ENCODE assay signal across 8 mouse cellular contexts in genomic region chr1:181353200-181354097, GRCm38 (mm10). TPM values are rescaled to one million over a fixed set of nuclear protein-coding genes. Genes with fewer than 3 reads are reported as not detected.
DNase-seq lines count a peak whose midpoint lies in the region; ATAC-seq and TF ChIP-seq lines count a peak whose summit lies in the region.

No protein-coding gene starts in this region.

- ATAC-seq in lung, postnatal 0 days, result no peak
- peak; percentile 38; the same call in 1 of the 2 replicates for ATAC-seq in stomach, postnatal 0 days (ENCODE audit: low FRiP score, low TSS enrichment)

- DNase-seq in cerebellum, postnatal 25 days, result peak; percentile 20 to 47
- no peak for DNase-seq in cerebellum, adult 11 months
- DNase-seq in ovary, postnatal 36 days (ENCODE audit: low spot score), result peak; percentile 18
- DNase-seq in ovary, postnatal 10 days (ENCODE audit: low spot score), result no peak
- DNase-seq in hindbrain, embryonic 10.5 days (ENCODE audit: low spot score), result no peak
- peak; percentile 30 for DNase-seq in lung, postnatal 0 days (ENCODE audit: low spot score)
- peak; percentile 50 for DNase-seq in stomach, postnatal 0 days (ENCODE audit: low spot score)
- no peak for DNase-seq in frontal cortex, postnatal 10 days (ENCODE audit: low spot score in 2 of 2)

- peaks cover 28% of the 10 kb centered on the region for H3K4me1 ChIP-seq in hindbrain, embryonic 10.5 days (replicated peaks)
- peaks cover 5% of the 10 kb centered on the region; the same call in 1 of the 2 replicates for H3K4me1 ChIP-seq in lung, postnatal 0 days (ENCODE audit: insufficient read depth, low read depth, low read length)
- peaks cover 4% of the 10 kb centered on the region; the same call in 1 of the 2 replicates for H3K4me1 ChIP-seq in stomach, postnatal 0 days (replicated peaks; ENCODE audit: control insufficient read depth, insufficient read depth)

- peak overlapping the region; percentile 70 for H3K4me3 ChIP-seq in hindbrain, embryonic 10.5 days
- H3K4me3 ChIP-seq in lung, postnatal 0 days (ENCODE audit: low read depth, low read length), result peak overlapping the region; percentile 50
- H3K4me3 ChIP-seq in stomach, postnatal 0 days (ENCODE audit: low read depth, low read length), result peak overlapping the region; percentile 49

- H3K9ac ChIP-seq in lung, postnatal 0 days (replicated peaks; ENCODE audit: low read depth), result peak overlapping the region; percentile 34
- H3K9ac ChIP-seq in stomach, postnatal 0 days (ENCODE audit: low read length), result peak overlapping the region; percentile 47; the same call in 1 of the 2 replicates

- H3K36me3 ChIP-seq in hindbrain, embryonic 10.5 days, result no peaks in the 10 kb centered on the region
- no peaks in the 10 kb centered on the region for H3K36me3 ChIP-seq in lung, postnatal 0 days (ENCODE audit: insufficient read depth, low read length)
- no peaks in the 10 kb centered on the region for H3K36me3 ChIP-seq in stomach, postnatal 0 days (ENCODE audit: control insufficient read depth, insufficient read depth, low read length)

- TF ChIP-seq CTCF in lung, postnatal 0 days (IDR thresholded peaks at IDR 0.05), result no peak
- TF ChIP-seq CTCF in stomach, postnatal 0 days (IDR thresholded peaks at IDR 0.05; ENCODE audit: low read depth), result 0 out of 2 replicates have a peak, but pooled peaks have one; percentile 5

- no peaks in the 10 kb centered on the region for H3K9me3 ChIP-seq in hindbrain, embryonic 10.5 days
- H3K9me3 ChIP-seq in lung, postnatal 0 days (ENCODE audit: low read length), result no peaks in the 10 kb centered on the region
- H3K9me3 ChIP-seq in stomach, postnatal 0 days (ENCODE audit: control insufficient read depth, low read length), result no peaks in the 10 kb centered on the region

- peaks cover 66% of the 10 kb centered on the region for H3K27me3 ChIP-seq in hindbrain, embryonic 10.5 days (ENCODE audit: insufficient read depth, poor library complexity, severe bottlenecking)
- H3K27me3 ChIP-seq in lung, postnatal 0 days (replicated peaks; ENCODE audit: insufficient read depth, low read length), result peaks cover 19% of the 10 kb centered on the region
- H3K27me3 ChIP-seq in stomach, postnatal 0 days (ENCODE audit: control insufficient read depth, insufficient read depth, low read length), result no peaks in the 10 kb centered on the region

- peak overlapping the region; percentile 94 for H3K4me2 ChIP-seq in lung, postnatal 0 days (replicated peaks; ENCODE audit: low read depth, low read length)
- peak overlapping the region; percentile 95 for H3K4me2 ChIP-seq in stomach, postnatal 0 days (replicated peaks; ENCODE audit: low read depth)

- 2% methylated on average over 33 of the region's 33 CpGs for WGBS in hindbrain, embryonic 10.5 days
- 3% methylated on average over 33 of the region's 33 CpGs for WGBS in lung, postnatal 0 days
- 5% methylated on average over 33 of the region's 33 CpGs for WGBS in stomach, postnatal 0 days

- H3K27ac ChIP-seq in hindbrain, embryonic 10.5 days, result peak overlapping the region; percentile 89
- no peak overlapping the region for H3K27ac ChIP-seq in lung, postnatal 0 days (ENCODE audit: low read length)
- H3K27ac ChIP-seq in stomach, postnatal 0 days (replicated peaks), result no peak overlapping the region

- no peak for TF ChIP-seq EP300 in lung, postnatal 0 days (IDR thresholded peaks at IDR 0.05)
- no peak for TF ChIP-seq EP300 in stomach, postnatal 0 days (optimal IDR thresholded peaks at IDR 0.05)

RNA-seq across cellular contexts. Expression of gene Cnih3, which starts 1.0 kb away (rescaled TPM):
- 0.77 and 1.2 TPM in 2 replicates for polyA plus RNA-seq in hindbrain, embryonic 10.5 days (2016; fragmentation: Nextera tagmentation; extraction: Ambion mirVana)
- 0.25 and 0.30 TPM in 2 replicates for polyA plus RNA-seq in lung, postnatal 0 days (2015; fragmentation: Nextera tagmentation; extraction: Ambion mirVana)
- 0.27 and 0.31 TPM in 2 replicates for polyA plus RNA-seq in stomach, postnatal 0 days (2015; fragmentation: Nextera tagmentation; extraction: Ambion mirVana)

Comparison
In these comparisons a context has a peak if more than half of its experiments do, and no peak if none do; other contexts are left out.
1. DNase-seq: peak in cerebellum, postnatal 25 days (2 of 2), ovary, postnatal 36 days (single experiment), lung, postnatal 0 days (single experiment) and stomach, postnatal 0 days (single experiment); none in cerebellum, adult 11 months (single experiment), ovary, postnatal 10 days (single experiment), hindbrain, embryonic 10.5 days (single experiment) and frontal cortex, postnatal 10 days (0 of 2).
2. Peak in every context shown above with its lines, with median percentiles within 50 percentile points of each other: H3K4me3 ChIP-seq.